Mouse (Mus musculus) left cerebral cortex, adult 8-10 months (tissue): ENCODE results near the gene P3h3. TPM values are rescaled to one million over a fixed set of nuclear protein-coding genes. Genes with fewer than 3 reads are reported as not detected.

Source experiments
- DNase-seq, 2 experiments: peaks; one replicate each; pipeline ENCODE4 v3.0.0; 2022; ENCODE audit warnings: low spot score in 2 of 2
- total RNA-seq, 4 experiments: library from RNA; stranded (reverse); gene quantifications; 2 replicates each; pipeline ENCODE4 v1.2.4; 2022

P3h3 gene
- total RNA-seq, 4 experiments from 2014 or later = 18.5 to 25.6 (median 20.6) TPM

DNA sequence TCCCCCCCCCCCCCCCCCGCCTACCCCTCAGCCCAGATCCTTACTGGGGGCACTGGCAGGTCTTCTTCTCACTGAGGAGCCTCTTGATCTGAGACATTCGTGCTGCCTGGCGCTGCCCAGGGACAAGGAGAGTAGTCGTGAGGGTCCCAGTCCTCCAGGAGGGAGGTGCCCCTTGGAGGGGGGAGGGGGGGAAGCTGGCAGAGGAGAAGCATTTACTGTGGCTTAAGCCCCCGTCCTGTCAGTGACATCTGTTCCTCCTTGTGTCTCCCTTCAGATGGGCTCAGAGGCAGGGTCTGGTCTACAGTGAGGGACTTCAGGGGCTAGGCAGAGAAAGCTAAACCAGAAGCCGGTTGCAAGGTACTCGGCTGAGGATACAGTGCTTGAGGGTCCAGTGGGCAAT is 9.0 kb upstream of the P3h3 start:
- DNase-seq = no peak

DNA sequence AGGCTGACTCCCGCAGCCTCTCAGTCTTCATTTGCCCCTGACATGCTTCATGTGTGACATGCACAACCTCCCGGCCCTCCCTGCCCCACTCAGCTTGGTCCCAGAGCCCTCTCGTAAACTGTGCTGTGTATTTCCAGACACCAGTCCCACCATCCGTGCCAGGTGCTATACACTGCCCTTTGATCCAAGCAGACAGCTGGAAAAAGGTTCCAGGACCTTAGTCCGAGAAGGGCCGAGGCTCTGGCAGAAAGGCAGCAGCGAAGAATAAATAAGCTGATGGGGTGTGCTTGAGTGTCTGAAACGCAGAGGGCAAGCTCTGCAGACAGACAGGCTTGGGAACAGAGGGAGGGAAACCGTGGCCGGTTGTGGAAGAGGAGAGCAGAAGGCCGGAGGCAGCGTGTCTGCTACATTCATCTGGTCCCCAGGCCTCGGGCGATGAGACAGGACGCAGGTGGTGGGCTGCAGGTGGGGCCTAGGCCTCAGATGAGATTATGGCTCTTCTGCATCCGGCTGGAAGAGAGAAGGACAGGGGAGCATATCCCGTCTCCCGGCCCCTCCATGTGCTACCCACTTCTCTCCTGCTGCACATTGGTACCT is 8.3 kb upstream of the P3h3 start:
- DNase-seq = no peak

DNA sequence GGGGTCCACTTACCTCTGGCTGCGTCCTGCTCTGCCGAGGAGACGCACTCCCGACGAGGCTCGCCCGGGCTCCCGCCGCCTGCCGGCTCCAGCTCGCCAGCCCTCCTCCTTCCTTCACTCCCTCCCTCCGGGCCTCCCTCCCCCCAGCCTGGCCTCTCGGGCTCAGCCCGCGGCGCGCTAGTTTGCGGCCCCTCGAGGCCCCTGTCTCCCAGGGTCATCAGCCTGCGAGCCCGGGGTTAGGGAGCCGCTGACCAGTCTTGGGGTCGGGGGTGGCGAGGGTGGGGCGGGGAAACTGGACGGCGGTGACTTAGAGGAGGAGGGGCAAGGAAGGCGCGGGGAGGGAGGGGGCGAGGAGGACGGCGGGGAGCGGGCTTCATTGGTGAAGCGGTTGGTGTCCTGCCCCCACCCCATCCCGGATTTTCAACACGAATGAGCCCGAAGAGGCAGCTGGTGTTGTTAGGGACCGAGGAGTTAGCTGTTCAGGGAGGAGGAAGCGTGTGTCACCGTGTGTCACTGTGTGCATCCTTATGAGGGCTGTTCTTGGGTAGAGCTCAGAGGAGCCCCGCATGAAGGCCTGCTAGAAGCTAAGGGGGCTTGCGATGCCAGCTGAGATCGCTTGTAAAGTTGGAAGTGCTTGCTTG is 6.2 kb upstream of the P3h3 start, which contains the start of gene Gpr162:
TSS of gene Gpr162 (minus strand) at position 326 of the 641 bp plus-strand sequence.
- peak; percentile 60 to 75 for DNase-seq

DNA sequence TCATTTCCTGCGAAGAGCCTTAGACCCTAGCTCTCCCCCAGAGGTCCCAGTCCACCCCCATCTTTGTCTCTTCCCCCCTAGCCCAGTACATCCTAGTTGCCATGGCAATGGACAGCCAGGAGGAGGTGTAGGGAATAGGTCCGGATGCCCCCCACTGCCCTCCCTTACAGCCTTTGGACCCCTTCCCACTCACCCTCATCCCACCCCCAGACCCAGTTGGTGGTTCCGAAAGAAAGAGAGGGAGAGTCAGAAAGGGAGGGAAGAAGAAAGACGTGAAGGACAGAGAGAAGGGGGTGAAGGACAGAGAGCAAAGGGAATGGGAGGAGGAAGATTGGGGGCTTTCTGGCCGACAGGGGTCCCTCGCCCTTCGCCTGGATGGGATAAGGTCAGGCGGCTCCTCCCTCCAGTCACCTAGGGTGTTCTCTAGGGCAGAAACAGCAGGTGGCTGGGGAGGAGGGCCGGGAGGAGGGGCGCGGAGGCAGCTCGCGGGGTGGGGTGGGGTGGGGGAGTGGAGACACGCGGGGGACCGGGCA is 5.6 kb upstream of the P3h3 start:
- peak in 1 of 2 experiments; percentile 34 for DNase-seq

DNA sequence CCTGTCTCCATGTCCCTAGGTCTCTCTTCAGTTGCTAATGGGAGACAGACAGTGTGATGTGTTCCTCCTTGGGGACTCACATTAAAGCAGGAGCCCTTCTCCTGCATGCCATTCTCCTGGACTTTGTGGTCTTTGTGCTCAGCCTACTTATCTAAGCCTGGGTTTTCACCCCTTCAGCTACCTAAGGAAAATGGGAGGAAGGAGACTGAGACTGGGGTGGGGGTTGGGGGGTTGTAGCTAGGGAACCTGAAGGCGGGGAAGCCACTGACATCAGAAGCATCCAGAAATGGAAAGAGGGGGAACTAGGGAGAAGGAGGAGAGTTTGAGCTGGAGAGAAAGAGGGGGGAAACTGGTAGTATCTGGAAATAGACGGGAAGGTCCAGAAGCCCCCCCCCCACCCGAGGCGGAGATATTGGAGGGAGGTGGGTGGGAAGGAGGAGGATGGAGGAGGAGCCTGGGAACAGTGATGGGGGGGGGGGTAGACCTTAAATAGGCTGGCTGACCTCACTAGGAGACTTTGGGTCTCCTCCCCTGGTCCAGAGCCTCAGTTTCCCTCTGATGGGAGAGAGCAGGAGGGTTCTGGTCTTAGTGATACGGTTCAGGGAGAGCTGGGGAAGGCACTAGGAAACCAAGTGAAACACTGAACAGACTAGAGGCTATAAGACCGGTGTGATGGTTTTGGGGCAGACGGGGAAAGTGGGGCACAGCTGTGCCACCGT is 5.0 kb upstream of the P3h3 start:
- DNase-seq = no peak

DNA sequence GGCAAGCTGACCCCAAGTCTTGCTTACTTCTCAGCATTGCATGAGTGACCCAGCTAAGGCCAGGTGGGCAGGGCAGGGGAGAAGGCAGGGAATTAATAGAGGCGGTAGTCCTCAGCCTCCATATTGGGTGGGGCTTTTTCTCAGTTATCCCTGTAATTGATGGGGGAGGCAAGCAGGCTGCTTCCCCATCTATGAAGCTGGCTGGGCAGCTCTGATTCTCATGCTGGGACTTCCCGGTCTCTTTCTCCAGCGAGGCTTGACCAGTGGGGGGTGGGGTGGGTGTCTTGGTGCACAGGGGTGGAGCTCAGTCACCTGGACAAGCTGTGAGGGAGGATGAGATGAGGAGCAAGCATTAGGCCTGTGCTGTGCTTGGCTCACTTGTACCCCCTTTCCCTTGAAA is 4.2 kb upstream of the P3h3 start:
- no peak for DNase-seq

DNA sequence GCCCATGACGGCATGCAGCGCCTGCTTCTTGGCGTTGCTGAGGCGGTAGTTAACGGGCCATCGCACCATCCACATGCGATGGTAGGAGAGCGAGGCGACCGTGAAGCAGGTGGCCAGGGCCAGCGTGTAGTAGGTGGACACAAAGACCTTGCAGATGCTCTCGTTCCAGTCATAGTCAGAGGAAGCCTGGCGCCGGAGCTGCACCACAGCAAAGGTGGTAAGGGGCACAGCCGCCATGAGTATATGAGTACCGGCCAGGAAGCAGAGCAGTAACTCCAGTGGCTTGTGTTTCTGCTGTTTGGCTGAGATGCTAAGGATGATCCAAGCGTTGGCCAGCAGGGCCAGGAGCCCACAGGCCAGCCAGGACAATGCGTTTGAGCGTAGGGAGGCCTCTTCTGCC is 3.7 kb upstream of the P3h3 start:
- peak in 1 of 2 experiments; percentile 24 for DNase-seq

DNA sequence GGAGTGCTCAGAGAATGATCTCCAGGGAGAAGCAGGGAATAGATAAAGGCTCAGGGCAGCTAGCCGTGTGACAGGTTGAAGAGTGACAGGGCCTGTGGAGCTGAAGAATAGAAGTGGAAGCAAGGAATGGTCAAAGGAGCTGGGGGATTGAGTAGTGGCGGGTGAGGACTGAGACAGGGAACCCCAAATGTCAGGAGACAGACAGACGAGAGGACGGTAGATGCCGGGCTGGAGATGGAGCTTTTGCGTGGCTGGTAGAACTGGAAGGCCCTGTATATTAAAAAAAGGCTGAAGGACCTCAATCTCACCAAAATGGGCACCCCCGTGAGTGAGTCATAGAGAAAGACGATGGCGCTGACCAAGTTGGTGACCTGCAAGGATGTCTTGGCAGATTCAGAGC is 3.0 kb upstream of the P3h3 start:
- no peak for DNase-seq

DNA sequence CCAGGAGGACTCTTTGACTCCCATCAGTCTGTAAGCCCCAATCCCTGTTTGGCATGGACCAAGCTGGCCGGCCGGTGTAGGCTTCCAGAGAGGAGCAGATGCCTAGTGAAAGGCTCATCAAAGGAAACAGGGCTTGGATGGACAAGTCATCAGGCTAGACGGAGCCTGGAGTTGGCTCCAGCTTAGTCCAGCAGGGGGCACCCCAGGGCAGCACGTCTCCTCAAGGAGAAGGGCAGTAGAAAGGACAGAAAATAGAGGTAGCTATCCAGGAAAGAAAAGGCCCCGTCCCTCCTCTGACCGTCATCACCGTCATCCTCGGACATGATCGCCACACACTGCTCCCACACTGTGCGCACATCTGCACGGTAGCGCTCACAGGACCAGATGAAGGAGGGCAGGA is 2.2 kb upstream of the P3h3 start:
- DNase-seq = peak; percentile 74 to 89

DNA sequence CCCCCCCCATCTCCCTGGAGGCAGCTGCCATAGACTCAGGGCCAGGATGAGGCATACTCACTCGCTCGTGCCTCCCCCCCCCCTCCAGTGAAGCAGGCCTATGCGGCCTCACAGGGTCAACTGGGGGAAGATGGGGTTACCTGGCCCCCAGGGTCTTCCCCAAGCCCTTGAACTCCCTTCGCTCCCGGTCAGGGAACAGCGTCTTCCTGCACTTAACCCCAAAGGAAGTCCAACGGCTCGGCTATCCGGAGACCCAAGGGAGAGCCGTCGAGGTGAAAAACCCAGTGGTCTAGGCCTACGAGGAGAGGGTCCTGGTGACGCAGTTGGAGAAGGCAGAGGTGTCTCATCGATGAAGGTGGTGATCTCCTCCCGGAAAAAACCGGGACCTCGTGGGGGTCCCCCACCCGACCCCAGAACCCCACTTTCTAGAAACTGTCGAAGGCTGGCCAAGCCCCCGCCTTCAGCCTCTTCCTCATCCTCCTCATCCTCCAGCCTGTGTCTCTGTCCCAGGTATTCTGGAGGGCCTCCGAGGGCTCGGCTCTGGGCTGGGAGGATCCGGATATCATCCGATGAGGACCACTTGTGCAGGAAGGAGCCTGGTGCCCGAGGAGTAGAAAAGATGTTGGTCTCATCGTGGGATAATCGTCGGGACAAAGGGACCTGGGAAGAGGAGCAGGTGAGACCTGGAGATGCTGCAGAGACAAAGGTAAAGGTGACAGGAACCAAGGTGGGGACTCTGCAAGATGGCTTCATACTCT is 1.2 kb upstream of the P3h3 start:
- no peak for DNase-seq

DNA sequence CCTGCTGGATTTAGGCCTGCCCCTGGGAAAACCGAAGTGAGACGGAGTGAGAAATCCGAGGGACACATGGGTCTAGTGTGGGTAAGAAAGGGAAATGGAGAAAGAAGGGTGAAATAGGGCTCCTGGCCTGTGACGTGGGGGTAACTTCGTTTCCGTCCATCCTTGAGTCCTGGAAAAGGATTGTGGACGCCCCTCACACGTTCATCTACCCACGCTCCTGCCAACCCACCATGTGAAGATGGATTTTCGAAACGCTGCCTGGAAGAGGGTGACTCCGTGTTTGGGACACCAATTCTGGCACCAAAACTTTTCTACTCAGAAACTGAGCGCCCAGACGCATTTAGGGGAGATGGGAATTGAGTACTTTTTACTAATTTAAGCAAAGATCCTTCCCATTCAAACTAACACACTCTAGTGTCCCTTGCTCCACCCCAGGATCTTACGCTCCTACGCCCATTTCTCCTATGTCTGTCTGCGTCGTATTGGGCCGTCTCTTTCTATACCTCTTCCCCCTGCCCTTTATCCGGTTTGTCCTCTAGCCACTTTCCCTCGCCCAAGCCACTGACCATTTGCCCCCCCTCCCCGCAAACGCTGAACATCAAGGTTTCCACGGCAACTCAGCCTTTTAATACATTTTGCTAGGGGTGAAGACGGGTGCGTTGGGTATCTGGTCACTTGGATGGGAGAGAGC is 433 bp upstream of the P3h3 start:
- no peak for DNase-seq

DNA sequence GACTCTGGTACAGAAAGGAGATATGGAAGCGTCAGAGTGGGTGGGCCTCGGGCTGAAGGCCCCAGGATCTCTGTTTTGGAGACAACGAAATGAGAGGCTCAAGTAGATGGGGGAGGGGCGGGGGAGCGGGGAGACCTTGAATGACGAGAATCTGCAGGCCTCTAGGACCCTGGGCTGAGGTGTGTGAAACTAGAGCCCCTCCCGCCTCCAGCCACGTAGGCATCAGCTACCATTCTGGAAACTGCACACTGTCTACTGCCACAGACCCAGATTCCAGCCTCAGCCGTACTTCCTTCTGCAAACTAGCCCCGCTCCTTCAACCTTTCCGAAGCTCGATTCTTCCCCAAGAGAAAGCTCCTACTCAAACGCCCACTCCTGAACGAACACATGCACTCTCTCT is 1.2 kb downstream of the P3h3 start:
- peak; percentile 34 to 69 for DNase-seq

DNA sequence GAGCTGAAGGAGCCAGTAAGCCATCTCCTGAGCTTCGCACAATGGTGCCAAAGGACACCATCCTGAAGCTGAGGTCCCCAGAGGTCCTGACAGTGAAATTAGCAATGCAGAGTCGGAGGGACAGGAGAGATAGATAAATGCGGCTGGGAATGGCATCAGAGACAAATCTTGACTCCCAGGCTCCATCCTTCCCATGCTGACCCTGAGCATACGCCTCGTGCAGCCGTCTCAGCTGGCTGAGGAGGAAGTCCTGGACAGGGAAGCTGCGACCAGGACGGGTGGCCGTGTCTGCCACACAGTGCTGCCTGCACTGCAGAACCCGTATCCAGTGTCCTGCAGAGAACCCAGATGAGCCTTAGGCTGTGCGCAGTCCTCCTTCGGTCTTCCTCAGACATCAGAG is 2.9 kb downstream of the P3h3 start:
- DNase-seq = no peak

DNA sequence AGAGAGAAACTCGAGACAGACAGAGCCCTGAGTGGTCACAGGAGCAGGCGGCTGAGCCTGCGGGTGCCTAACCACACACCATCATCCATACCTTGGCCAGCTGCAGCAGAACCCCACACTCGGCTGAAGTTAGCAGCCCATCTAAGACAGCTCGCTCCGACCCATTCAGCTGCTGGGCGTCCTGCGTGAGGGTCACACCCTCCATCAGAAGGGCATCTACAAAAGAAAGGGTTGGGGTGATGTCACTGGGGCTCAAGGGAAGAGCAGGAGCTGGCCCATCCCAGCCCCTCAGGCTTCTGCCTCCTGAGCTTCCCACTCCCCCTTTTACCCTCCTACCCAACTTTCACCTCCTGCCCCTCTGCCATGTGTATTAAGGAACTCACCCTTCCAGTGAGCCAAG is 7.0 kb downstream of the P3h3 start:
- no peak for DNase-seq

DNA sequence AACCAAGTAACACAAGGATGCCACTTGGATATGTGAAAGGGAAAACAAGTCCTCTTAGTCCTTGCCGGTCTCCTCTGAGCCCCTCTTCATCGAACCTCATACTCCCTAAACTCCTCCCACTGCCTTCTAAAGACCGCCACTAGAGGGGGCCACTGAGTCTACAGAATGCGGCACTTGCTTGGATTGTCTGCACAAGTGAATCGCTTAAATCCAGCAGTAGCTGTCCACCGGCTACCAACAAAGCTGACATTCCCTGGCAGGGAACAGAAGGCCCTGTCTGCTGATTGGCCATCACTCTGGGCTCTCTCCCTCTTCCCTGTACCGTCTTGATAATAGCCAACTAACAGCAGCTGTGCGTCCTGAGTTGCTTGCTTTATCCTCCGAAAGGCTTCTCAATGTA is 10.2 kb downstream of the P3h3 start:
- peak; percentile 81 to 95 for DNase-seq

DNA sequence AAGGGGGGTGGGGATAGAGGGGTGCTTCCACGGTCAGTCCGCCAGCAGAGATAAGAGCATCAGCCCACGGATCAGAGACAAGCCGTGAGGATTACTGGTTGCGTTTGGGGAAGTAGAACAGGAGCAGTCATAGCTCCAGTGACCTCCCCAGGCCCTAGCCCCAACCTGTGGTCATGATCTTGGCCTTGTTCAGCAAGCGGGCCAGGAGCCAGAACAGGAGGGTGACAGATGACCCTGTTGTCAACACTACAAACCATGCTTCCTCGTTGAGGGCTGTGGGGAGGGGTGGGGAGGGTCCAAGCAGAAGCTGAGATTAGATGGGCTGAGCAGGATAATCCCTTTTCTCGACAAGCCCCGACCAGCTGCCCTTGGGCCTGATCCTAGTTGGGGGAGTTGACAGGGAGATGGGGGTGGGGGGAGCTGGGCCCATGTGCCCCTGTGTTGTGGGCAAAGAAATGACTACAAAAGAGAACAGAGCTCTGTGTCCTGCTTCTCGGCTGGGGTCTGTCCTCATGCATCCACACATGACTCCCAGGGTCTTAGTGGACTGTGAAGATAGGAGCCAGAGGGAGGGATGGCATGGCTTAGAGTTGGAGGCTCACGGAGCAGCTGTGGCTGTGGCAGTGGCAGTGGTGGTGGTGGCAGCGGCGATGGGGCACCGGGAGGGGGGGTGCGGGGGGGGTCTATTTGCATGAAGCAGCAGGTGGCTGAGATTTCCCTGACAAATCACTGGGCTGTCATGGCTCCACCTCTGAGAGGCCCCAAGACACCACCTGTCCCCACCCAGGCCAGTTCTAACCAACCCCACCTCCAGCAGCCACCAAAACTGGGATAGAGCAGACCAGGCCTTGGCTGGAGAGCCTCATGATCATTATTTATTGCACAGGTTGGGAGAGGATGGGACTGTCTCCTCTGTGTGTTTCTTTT is 17.0 kb downstream of the P3h3 start, which contains the start of gene Gnb3:
TSS of gene Gnb3 (minus strand) at position 35 of the 927 bp plus-strand sequence.
- no peak for DNase-seq

DNA sequence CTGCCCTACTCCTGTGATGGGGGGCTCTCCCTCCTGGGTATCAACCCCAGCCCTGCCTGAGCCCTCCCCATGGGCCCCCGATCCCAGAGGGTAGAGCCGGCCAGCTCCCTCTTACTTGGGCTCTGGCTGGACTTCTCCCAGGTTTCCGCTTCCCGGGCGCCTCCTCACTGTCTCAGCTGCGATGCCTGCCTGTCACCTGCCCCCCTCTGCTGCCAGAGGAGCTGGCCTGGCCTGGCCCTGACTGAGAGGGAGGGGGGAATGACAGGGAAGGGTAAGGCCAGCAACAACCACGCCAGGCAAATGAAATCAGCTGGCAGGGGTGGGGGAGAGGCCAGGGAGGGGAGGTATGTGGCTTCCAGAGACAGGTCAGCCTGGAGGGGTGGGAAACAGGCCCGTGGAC is 17.7 kb downstream of the P3h3 start:
- no peak for DNase-seq

DNA sequence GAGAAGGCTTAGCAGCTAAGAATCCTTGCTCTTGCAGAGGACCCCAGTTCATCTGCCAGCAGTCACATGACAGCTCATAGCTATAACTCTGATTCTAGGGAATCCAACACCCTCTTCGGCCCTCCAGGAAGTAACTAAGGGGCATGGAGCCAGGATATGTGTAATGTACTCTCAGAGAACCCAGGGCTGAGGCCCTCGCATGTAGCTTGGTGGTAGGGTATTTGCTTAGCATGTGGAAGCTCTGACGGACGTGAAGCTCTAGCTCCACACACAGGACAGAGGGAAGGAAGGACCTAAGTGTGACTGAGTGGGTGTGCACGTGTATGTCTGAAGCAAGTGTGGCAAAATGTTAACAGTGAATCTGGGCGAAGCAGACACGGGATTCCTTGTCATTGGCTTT is 21.1 kb downstream of the P3h3 start:
- DNase-seq = no peak

DNA sequence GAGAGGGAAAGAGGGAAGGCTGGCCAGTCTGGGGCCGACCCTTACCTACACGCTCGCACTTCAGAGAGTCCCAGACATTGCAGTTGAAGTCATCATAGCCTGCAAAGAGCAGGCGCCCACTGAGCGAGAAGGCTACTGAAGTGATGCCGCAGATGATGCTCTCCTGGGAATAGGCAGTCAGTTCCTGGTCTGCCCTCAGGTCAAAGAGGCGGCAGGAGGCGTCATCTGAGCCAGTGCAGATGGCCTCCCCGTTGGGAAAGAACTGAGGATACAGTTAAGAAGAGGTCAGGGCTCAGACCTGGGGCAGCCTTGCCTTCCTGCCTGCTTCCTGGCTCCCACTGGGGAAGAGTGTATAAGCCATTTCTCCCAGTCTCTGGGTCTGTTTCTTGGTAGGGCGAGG is 22.0 kb downstream of the P3h3 start:
- DNase-seq = no peak

DNA sequence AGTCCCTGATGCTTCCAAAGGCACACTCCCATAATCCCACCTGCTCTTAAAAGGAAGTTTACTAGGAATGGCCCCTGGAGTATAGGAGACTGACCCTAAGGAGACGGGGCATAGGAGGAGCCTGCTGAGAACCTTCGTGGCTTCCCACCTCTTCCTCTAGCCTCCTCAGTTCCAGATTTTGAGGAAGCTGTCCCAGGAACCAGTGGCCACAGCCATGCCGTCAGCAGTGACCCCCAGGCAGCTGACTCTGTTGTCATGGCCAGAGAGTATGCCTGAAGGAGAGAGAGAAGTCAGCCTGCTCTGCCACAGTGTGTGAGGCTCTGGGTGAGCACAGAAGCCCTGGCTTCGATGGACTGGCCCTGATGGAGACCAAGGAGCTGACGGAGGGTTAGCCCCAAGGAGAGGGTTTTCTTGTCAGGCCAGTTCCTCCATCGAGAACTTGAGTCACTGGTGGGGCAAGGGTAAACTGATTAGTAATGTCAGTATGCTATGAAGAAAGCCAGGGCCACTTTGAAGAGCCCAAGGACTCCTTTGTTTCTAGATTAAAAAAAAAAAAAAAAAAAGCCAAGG is 23.0 kb downstream of the P3h3 start:
- no peak for DNase-seq
